19 mouse cellular contexts compared by ENCODE assay signal in genomic region chr17:34495156-34495555, GRCm38 (mm10). TPM values are rescaled to one million over a fixed set of nuclear protein-coding genes. Genes with fewer than 3 reads are reported as not detected.
"Had no signal": no experiment of that assay in that cellular context is flagged by ENCODE, and none has a peak within 500 bp of the region (broad histone marks: within the 10 kb centered on the region; RNA-seq: fewer than 3 reads in every experiment).

No protein-coding gene starts in this region.

RNA-seq across cellular contexts. Expression of gene Btnl4, which starts 18.0 kb away (rescaled TPM):
- polyA plus RNA-seq: cortical plate, adult 2 months; embryonic facial prominence, embryonic 10.5 days; embryonic facial prominence, embryonic 11.5 days; embryonic facial prominence, embryonic 12.5 days; embryonic facial prominence, embryonic 13.5 days; embryonic facial prominence, embryonic 14.5 days; embryonic facial prominence, embryonic 15.5 days; forebrain, embryonic 10.5 days; forebrain, embryonic 11.5 days; forebrain, embryonic 12.5 days; forebrain, embryonic 13.5 days; forebrain, embryonic 14.5 days; forebrain, embryonic 15.5 days; forebrain, embryonic 16.5 days; forebrain, postnatal 0 days; frontal cortex, adult 2 months; gonadal fat pad, adult 2 months; heart, adult 2 months had no signal

RNA-seq across cellular contexts. Expression of gene Btnl6, which starts 22.0 kb away (rescaled TPM):
- polyA plus RNA-seq: cortical plate, adult 2 months; embryonic facial prominence, embryonic 10.5 days; embryonic facial prominence, embryonic 11.5 days; embryonic facial prominence, embryonic 12.5 days; embryonic facial prominence, embryonic 13.5 days; embryonic facial prominence, embryonic 14.5 days; embryonic facial prominence, embryonic 15.5 days; erythroblast, embryonic 14.5 days; forebrain, embryonic 10.5 days; forebrain, embryonic 11.5 days; forebrain, embryonic 12.5 days; forebrain, embryonic 13.5 days; forebrain, embryonic 14.5 days; forebrain, embryonic 15.5 days; forebrain, embryonic 16.5 days; forebrain, postnatal 0 days; frontal cortex, adult 2 months; gonadal fat pad, adult 2 months; heart, adult 2 months had no signal
